Mouse (Mus musculus) heart, embryonic 14.5 days (tissue): Measurements from ENCODE around the gene Enpp5. TPM values are rescaled to one million over a fixed set of nuclear protein-coding genes. Genes with fewer than 3 reads are reported as not detected.

Experiments used
- ATAC-seq: fragments of 200-750 bp; cut with Nextera tagmentation; 2 replicates; pipeline ENCODE4 v1.8.0; 2017; ENCODE audit warnings: low read depth, moderate TSS enrichment; ENCODE audit not compliant: insufficient number of reproducible peaks, insufficient read depth, low FRiP score
- H3K27ac ChIP-seq, 2 experiments: fragments of 200-500 bp in 1 of 2; fragments of 300-500 bp in 1 of 2; sonication (generic) in 1 of 2; replicated peaks in 1 of 2; 2 replicates each; pipeline ENCODE4 v1.5.1; 2012 to 2014; ENCODE audit warnings: low read depth in 2 of 2, low read length in 2 of 2, control low read depth in 1 of 2, mild to moderate bottlenecking in 1 of 2, mixed read lengths in 1 of 2; ENCODE audit not compliant: control insufficient read depth in 1 of 2, insufficient read depth in 1 of 2
- H3K27me3 ChIP-seq: fragments of 300-500 bp; sonication (generic); 2 replicates; pipeline ENCODE4 v1.6.1; 2014; ENCODE audit warnings: mild to moderate bottlenecking, low read length, control low read depth; ENCODE audit not compliant: control insufficient read depth, insufficient read depth
- H3K36me3 ChIP-seq: fragments of 300-500 bp; sonication (generic); 2 replicates; pipeline ENCODE4 v1.6.1; 2014; ENCODE audit warnings: mild to moderate bottlenecking, control low read depth, low read length, mixed read lengths; ENCODE audit not compliant: control insufficient read depth, insufficient read depth
- H3K4me1 ChIP-seq, 2 experiments: fragments of 200-500 bp in 1 of 2; fragments of 300-500 bp in 1 of 2; sonication (generic) in 1 of 2; 2 replicates each; pipeline ENCODE4 v1.6.1; 2012 to 2014; ENCODE audit warnings: low read length in 2 of 2, control low read depth in 1 of 2, mixed read lengths in 1 of 2; ENCODE audit not compliant: control insufficient read depth in 2 of 2, insufficient read depth in 2 of 2
- H3K4me2 ChIP-seq: fragments of 300-500 bp; sonication (generic); 2 replicates; pipeline ENCODE4 v1.6.1; 2014; ENCODE audit warnings: mild to moderate bottlenecking, low read length
- H3K4me3 ChIP-seq, 2 experiments: fragments of 200-500 bp in 1 of 2; fragments of 300-500 bp in 1 of 2; sonication (generic) in 1 of 2; 2 replicates each; pipeline ENCODE4 v1.5.1; 2012 to 2014; ENCODE audit warnings: low read length in 2 of 2, mild to moderate bottlenecking in 2 of 2, control low read depth in 1 of 2, low read depth in 1 of 2, moderate library complexity in 1 of 2; ENCODE audit not compliant: control insufficient read depth in 1 of 2, insufficient read depth in 1 of 2
- H3K9ac ChIP-seq: fragments of 300-500 bp; sonication (generic); 2 replicates; pipeline ENCODE4 v1.6.1; 2014; ENCODE audit warnings: mild to moderate bottlenecking, low read length
- H3K9me3 ChIP-seq: fragments of 300-500 bp; sonication (generic); 2 replicates; pipeline ENCODE4 v1.6.1; 2016; ENCODE audit warnings: low read length, control low read depth; ENCODE audit not compliant: control insufficient read depth
- WGBS: fragments of 180-500 bp; shearing (Covaris S2); extraction: QIAGEN DNeasy Blood & Tissue Kit; methylation state at CpG from one replicate; pipeline ENCODE4 v1.1.7; 2014; 5-methylcytosine and 5-hydroxymethylcytosine counted together
- polyA plus RNA-seq: library from polyadenylated mRNA; unstranded; fragments of >200 nt; fragmentation: Nextera tagmentation; extraction: Ambion mirVana; gene quantifications from 2 replicates; pipeline ENCODE4 v1.2.1, GENCODE M21; 2014

Gene Enpp5
- polyA plus RNA-seq = 14.0 and 15.2 TPM in 2 replicates

GRCm38 (mm10) chr17:44078631-44079350, at the start of gene Enpp5:
Gene Enpp5 (plus strand): TSS chr17:44078813.
- Histone ChIP-seq H3K36me3 (peaks cover 13% of the 10 kb centered on the region), H3K4me2 (peak within 1 kb of the TSS; percentile 90), H3K27me3 (no peaks in the 10 kb centered on the region), H3K4me3 (peak within 1 kb of the TSS; percentile 53 to 69), H3K4me1 (no peaks in the 10 kb centered on the region; a peak in 1 of 4 replicates), H3K9me3 (no peaks in the 10 kb centered on the region), H3K9ac (peak within 1 kb of the TSS; percentile 87), H3K27ac (no peak within 1 kb of the TSS)
- WGBS = 2% methylated on average over 29 of the region's 31 CpGs
- peak; percentile 78 for ATAC-seq

- Histone ChIP-seq H3K9me3 (no peaks in the 10 kb centered on the region), H3K4me3 (no peak overlapping the region), H3K4me1 (peaks cover 23 to 29% of the 10 kb centered on the region in 2 experiments), H3K36me3 (no peaks in the 10 kb centered on the region), H3K27me3 (no peaks in the 10 kb centered on the region), H3K9ac (no peak overlapping the region), H3K4me2 (no peak overlapping the region), H3K27ac (no peak overlapping the region)
- WGBS = 58% methylated on average over 5 of the region's 5 CpGs
- ATAC-seq = no peak
Measured at GRCm38 (mm10) chr17:44029616-44030015, 49.0 kb upstream of the Enpp5 start.

DNA sequence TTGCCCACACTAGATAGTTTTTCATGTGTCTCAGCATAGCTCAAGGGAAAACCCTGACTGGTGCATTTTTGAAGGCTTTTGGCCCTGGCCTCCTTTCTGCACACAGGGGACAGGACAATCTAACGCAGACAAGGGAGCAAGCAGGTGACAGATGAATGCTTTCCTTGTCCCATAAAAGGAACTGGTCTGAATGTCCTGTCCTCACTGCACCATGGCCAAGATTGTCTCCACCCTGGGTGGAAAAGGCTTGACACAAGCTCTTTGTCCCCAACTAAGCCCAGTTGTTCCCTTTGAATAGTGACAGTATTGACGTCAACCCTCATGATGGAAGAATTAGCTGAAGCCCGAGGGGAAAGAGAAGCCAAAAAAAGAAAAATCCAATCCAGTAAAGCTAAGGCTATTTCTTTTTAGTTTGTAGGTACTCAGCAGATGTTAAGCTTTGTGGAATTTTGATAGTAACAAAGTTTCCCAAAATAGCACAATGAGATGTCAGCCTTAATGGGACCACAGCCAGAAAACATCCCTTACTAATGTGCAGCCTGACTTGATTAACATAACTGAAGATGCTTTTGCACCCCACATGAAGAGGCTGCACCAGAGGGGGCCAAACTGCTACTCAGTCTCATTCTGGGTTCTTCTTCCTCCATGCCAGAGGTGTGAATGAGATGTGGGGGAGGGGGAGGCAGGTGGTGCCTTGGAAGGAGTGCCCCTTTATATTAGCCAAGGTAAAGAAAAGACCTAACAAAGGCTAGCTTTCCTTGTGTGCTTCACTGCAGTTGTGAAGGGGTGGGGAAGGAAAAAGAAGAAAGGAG, 47.6 kb upstream of the Enpp5 start:
- Histone ChIP-seq H3K36me3 (no peaks in the 10 kb centered on the region), H3K9me3 (no peaks in the 10 kb centered on the region), H3K4me1 (peaks cover 18 to 23% of the 10 kb centered on the region in 2 experiments), H3K27me3 (no peaks in the 10 kb centered on the region), H3K4me3 (no peak overlapping the region), H3K9ac (no peak overlapping the region), H3K4me2 (no peak overlapping the region), H3K27ac (peak overlapping the region; percentile 20 to 69)
- no peak for ATAC-seq
- 28% methylated on average over 3 of the region's 3 CpGs for WGBS

GRCm38 (mm10) chr17:44035005-44035404, 43.6 kb upstream of the Enpp5 start:
- Histone ChIP-seq H3K4me1 (peaks cover 8 to 13% of the 10 kb centered on the region in 2 experiments), H3K9ac (no peak overlapping the region), H3K4me2 (no peak overlapping the region), H3K36me3 (no peaks in the 10 kb centered on the region), H3K9me3 (no peaks in the 10 kb centered on the region), H3K27ac (no peak overlapping the region), H3K27me3 (no peaks in the 10 kb centered on the region), H3K4me3 (no peak overlapping the region)
- ATAC-seq = no peak
- WGBS = 88% methylated on average over 1 of the region's 1 CpGs

- H3K4me3 ChIP-seq = no peak overlapping the region
- 61% methylated on average over 9 of the region's 9 CpGs for WGBS
- ATAC-seq = no peak
Measured at GRCm38 (mm10) chr17:44038656-44039055, 40.0 kb upstream of the Enpp5 start.

DNA sequence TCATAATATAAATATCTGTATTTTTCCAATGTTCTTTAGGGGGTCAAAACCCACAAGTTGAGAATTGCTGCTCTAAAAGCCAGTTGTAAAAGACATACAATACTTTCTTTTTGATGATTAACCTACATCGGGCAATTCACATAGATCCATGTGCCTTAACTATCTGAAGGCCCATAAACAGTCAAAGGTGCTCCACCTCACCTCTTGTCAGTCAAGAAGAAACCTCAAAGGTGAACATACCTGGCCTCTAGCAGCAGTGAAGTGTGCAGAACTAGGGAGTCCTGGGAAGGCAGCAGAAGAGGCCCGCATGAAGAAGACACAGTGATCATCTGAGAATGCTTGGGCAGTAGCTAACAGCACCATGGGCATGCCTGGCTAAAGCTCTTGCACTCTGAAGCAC, 38.2 kb upstream of the Enpp5 start:
- H3K9ac ChIP-seq = no peak overlapping the region
- H3K27me3 ChIP-seq = no peaks in the 10 kb centered on the region
- no peak overlapping the region for H3K4me2 ChIP-seq
- no peak for ATAC-seq
- H3K9me3 ChIP-seq = no peaks in the 10 kb centered on the region
- 90% methylated on average over 2 of the region's 2 CpGs for WGBS
- no peaks in the 10 kb centered on the region for H3K4me1 ChIP-seq
- no peaks in the 10 kb centered on the region for H3K36me3 ChIP-seq
- H3K27ac ChIP-seq = no peak overlapping the region
- no peak overlapping the region for H3K4me3 ChIP-seq

More at GRCm38 (mm10) chr17:44038656-44039055, 40.0 kb upstream of the Enpp5 start:
- H3K27ac ChIP-seq = no peak overlapping the region
- H3K9me3 ChIP-seq = no peaks in the 10 kb centered on the region
- no peaks in the 10 kb centered on the region for H3K27me3 ChIP-seq
- no peaks in the 10 kb centered on the region for H3K4me1 ChIP-seq
- no peak overlapping the region for H3K4me2 ChIP-seq
- H3K9ac ChIP-seq = no peak overlapping the region
- no peaks in the 10 kb centered on the region for H3K36me3 ChIP-seq

- Histone ChIP-seq H3K36me3 (no peaks in the 10 kb centered on the region), H3K4me2 (no peak overlapping the region), H3K9me3 (no peaks in the 10 kb centered on the region), H3K4me3 (no peak overlapping the region), H3K27me3 (no peaks in the 10 kb centered on the region), H3K4me1 (no peaks in the 10 kb centered on the region), H3K27ac (no peak overlapping the region), H3K9ac (no peak overlapping the region)
- WGBS = 73% methylated on average over 2 of the region's 2 CpGs
- no peak for ATAC-seq
Measured at GRCm38 (mm10) chr17:44042301-44042700, 36.3 kb upstream of the Enpp5 start.
